Mouse (Mus musculus) erythroblast, adult 5-6 weeks (primary cell): ENCODE measurements around the gene Kcnk3. TPM values are rescaled to one million over a fixed set of nuclear protein-coding genes. Genes with fewer than 3 reads are reported as not detected.

Experiments
- ATAC-seq: replicated peaks from 2 replicates; pipeline ENCODE4 v1.8.0; 2016; ENCODE audit warnings: moderate number of reproducible peaks, mild to moderate bottlenecking, moderate TSS enrichment, inconsistent platforms; ENCODE audit not compliant: poor library complexity, low FRiP score, severe bottlenecking
- total RNA-seq, 2 experiments: library from RNA; stranded (forward) in 1 of 2; stranded (reverse) in 1 of 2; fragments of 150-400 nt in 1 of 2; fragments of 200-764, 138-1000 nt in 1 of 2; gene quantifications; 2 replicates each; pipeline versions ENCODE4 v1.2.3 to v1.2.4; 2015 to 2017; ENCODE audit warnings: low replicate concordance in 2 of 2

The Kcnk3 gene
- not detected in 2 replicates for total RNA-seq (2015; ENCODE audit: low replicate concordance)
- not detected in 2 replicates for total RNA-seq (2017; ENCODE audit: low replicate concordance)

DNA sequence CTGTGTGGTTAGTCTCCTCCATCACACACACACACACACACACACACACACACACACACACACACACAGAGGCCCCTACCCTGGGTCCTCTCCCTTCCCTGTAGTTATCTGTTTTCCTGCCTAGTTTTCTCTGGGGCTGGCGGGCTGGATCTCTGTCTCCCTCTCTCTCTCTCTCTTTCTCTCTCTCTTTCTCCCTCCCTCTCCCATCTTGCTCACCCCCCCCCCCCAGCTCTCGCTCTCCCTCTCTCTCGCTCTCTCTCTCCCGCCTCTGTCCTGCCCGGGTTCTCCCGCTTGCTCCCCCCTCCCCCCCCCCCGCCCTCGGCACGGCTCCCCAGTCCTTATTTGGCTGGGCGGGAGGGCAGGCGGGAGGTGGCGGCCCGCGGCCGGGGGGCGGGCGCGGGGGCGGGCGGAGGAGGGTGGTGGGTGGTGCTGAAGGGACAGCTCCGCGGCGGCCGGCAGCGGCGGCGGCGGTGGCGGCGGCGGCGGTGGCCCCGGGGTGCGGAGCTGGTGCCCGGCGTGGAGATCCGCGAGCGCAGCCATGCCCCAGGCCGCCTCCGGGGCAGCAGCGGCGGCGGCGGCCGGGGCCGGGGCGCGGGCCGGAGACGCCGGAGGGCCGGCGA lies at the start of gene Kcnk3:
Gene Kcnk3, plus strand, starts transcription at position 490 of the 620 bp plus-strand sequence.
- ATAC-seq, result no peak

DNA sequence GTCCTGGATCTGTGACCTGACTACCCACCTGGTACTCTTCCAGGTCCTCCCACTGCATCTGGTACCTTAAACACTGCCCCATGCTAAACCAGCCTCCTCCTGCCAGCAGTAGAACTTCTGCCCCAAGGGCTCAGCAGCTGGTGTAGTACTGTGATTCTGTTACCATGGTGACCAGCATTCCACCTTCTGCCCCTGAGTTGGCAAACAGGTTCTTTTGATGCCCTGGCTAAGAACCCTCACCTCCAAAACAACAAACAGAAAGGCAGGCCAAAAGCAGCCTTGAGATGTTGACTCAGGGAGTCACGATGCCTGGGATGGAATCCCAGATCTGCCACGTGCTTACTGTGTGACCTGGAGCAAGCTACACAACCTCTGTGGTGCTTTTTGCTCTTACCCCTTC lies 42.3 kb upstream of the Kcnk3 start, which contains the start of gene Cib4:
Gene Cib4, minus strand, starts transcription at position 139 of the 400 bp plus-strand sequence.
- no peak for ATAC-seq

DNA sequence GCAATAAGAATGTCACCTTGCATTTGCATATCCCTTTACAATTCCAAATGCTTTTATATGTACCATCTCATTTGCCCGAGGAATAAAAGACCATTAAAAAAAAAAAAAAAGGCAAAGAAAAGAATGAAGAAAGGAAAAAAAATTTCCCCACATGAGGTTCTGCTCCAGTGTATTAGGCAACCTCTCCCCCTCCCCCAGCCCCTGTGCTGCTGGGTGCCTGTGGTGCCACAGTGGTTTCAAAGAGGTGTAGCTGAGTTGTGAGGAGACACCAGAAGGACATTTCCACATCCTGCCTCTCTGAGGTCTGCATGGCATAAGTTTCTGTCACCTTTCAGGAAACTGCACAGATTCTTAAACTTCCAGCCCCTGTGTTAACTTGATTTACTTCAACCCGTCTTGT lies 39.3 kb upstream of the Kcnk3 start:
- no peak for ATAC-seq

DNA sequence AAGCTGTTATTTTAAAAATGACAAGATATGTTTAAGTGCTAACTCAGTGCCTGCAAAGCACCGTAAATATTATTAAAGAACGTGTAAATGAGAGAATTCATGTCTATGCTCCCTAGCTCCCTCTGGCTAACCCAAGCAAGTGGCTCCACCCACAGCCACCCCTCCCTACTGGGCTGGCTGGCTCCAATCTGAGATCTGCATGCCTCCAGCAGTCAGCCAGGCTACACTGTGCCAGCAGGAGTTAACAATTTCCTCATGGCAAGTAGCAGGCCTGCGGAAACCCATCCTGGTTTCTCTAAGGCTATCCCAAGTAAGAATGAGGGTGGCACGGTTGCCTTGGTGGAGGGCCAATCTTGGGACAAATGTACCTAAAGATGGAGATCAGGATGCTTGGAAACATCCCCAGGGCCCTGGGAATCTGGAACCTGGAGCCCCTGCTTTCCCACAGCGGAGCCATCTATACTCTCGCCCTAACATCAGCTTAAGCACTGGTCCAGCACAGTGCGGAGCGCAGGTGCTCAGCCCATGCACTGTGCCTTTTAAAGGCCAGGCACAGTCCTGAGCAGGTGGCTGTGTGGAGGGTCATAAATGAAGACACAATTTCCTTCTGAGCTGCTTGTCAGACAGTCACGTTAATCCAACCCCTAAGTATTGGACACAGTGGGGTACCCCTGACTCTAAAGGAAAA lies 37.5 kb upstream of the Kcnk3 start:
- ATAC-seq, result no peak

DNA sequence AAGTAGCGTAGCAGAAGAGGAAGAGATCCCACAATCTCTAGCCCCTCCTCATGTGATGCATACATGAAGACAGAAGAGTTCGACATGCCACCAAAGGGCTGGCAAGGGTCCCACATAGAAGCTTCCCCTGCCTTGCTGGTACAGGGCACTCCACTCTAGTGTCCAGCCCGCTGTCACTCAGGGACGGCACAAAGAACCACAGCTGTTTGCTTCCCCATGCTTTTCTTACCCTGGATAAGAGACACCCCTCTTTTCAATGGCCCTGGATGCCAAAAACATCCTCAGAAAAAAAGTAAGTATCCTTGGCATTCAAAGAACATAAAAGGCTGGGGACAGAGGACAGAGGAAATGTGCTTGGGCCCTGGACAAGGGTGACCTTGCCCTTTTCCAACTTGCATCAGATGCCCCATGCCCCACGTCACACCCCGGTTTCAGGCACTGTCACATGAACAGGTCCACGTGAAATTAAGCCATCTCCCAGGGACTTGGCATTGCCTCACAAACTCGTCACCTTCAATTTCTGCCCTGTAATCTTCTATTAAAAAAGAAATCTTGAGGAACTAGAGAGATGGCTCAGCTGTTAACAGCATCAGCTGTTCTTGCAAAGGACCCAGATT lies 36.8 kb upstream of the Kcnk3 start:
- no peak for ATAC-seq

DNA sequence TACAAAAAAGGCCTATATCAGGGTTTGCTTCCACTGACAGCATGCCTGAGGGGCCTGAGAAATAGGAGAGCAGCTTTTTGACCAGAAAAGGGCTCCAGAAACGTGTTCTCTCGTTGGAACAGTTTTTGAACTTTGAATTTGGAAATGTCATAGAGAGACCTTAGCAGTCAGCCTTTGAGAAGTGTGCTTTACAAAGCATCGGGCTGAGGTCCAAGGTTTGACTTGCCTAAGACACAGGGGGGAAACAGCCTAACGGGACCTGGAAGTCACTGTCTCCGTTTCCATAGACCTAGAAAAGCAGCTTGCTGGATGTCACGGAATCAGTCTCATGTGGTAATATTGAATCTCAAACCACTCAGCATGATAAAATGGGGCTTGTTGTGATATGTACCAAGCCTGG lies 36.0 kb upstream of the Kcnk3 start:
- no peak for ATAC-seq

DNA sequence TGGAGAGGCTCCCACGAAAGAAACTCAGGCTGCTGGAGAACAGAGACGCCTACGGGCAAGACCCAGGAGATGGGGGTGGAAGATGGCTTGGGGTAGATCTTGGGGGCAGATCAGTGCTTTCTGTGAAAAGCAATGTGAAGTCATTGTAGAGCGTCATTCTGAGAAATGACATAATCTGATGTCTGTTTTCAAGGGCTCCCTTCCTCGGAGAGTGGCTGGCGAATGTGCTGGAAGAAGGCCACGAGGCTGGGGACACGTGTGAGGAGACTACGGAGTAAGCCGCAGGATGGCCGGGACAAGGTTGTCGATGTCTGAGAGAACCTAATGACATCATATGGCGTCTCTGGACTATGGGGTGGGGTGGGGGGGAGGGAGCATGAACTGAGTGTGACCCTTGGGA lies 34.0 kb upstream of the Kcnk3 start:
- ATAC-seq, result no peak

DNA sequence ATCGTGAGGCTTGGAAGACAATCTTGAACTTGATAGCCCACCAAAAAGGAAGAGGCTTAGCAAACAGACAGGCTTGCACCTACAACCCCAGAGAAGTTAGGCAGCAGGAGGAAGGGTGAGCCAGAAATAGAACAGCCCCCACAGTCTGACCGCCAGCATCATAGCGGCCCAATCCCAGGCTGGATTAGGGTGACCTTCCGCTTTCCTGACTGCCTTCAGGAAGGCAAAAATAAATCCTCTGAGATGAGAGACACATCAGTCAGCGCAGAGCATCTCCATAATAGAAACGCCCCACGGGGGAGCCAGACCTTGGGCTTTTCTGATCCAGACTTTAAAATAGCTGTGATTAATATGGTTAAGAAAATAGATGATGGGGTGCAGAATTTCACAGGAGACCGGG lies 33.0 kb upstream of the Kcnk3 start:
- no peak for ATAC-seq

DNA sequence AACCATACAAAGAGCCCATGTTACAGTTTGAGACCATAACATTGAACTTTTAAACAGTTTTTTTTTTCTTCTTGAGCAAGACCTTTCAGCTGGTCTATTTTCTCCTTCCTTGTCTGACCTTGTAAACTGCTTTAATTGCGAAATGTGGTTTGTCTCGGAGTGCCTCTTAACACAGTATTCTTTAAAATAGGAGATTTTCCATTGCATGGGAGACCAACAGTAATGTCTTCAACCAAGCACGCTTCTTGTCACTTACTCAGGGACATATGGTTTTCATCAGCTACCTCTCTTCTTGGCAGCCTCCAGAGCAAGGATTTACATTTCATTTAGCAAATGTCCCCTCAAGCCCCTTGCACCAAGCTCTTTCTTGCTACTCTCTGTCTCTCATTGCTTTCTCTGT lies 31.7 kb upstream of the Kcnk3 start:
- no peak for ATAC-seq

DNA sequence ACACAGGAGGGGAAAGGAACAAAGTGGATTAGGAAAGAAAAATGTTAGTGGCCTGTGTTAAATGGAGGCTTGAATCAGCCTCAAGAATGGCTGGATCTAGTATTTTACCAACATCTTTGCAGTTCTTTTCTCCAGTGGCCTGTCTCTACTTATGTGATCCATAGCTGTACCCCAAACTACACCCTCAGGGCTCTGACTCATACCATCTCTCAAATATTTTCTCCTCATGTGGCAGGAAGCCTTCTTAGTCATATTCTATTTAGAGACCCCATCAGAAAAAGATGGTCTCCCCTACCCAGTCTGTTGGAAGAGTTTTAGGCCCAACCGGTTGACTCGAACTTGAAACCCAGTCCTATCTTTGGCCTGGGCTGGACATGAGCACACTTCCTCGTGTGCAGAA lies 28.5 kb upstream of the Kcnk3 start:
- ATAC-seq, result no peak

DNA sequence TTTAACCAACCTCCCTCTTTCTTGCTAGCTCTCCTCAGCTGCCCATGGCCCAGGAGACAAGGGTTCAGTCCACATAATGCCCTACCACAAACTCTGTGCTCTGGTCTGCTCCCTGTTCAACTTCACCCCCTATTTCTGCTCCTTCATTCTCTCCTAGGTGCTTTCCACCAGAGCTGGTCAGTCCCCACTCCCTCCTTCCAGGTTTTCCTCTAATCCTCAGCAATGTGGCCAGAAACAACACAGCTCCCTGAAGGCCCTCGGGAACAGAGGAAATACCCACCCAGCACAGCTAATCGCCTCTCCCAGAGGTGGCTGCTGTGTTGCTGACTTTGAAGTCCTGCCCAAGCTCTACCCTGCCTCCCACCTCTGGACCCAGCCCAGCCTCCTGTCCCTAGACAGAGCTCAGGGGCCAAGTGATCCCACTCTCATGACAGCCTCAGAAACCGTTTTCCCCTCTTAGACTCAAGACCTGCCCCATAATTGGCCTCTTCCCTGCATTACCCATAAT lies 27.9 kb upstream of the Kcnk3 start:
- ATAC-seq, result no peak

DNA sequence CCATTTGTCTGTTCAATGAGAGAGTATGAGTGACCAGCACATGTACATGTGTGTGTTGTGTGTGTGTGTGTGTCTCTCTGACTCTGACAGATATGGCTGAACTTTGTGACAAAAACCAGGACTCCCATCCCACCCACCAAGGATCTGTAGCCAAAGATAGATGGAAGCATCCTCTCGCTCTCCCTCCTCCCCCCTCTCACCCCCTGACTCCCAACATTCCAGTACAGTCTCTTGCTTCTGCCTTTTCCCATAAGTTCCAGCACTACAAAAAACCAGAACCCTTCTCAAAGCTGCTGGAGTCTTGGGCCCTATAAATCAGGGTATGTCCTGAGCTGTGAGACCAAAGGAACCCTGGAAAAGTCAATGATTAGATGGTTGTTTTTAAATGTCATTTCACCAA lies 19.5 kb upstream of the Kcnk3 start:
- ATAC-seq, result no peak

DNA sequence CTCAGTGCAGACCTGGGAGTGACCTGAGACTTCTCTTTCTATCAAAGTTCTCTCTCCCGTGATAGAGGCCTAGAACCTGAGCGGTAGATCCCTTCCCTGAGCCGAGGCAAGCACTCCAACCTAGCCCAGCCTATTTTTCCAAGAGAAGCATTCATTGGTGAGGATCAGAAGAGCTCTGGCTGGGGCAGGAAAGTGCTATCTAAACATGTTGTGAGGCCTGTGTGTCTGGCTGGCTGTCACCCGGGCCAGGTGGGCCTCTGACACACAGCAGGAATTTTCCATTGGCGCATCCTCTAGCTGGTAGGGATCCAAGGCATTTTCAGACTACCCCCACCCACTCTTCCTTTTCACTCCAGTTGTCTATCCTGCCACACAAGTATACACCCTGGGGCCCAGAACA lies 16.1 kb upstream of the Kcnk3 start:
- no peak for ATAC-seq

DNA sequence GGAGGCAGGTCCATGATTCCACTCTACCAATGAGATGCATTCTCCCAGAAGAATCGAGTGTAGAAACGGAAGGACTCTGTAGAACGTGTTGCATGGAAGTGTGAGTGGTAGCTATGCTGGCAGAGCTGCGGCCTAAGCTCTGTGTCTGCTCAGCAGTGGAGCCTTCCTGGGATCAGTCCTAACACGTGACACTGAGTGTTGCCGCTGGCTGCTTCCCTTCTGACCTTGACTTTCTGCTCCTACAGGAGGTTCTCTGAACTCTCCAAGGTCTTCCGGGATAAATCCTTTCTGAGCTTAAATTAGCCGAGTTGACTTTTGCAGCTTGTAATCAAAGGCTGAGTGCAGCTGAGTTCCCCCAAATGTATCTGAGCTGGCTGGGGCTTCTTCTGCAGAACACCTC lies 13.6 kb upstream of the Kcnk3 start:
- no peak for ATAC-seq

DNA sequence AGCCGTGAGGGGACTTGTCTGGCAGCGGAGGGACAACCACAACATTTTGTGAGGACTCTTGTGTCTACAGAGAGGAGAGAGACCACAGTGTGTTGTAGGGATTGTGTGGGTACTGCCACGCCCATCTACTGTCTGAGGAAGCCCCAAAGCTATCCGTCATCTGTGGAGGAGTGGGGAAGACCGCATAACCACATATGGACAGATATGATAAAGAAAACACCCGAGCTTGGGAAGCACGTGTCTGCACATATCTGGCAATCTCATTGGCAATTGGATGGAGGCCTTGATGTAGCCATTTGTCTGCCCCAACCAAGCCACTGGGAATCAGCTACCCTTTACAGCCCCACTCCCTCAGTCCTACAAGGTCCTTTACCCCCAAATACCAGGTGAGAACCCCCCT lies 11.7 kb upstream of the Kcnk3 start:
- ATAC-seq, result no peak

DNA sequence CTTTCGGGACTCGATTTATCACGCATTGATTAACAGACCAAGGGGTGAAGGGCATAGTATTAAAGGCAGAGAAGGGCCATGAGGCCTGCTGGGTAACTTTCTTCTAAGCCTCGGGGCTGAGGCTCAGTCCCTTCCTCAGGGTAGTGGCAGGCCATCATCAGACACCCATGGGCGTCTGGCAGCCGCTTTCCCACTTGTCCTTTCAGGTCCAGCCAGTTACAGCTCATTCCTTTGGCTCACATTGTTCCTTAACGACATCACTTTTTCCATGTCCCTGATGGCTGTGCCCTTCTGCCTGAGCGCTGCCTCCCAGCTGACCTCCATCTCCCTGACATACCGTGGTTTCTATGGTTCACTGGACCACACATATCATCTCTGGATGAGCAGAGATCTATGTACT lies 10.7 kb upstream of the Kcnk3 start:
- no peak for ATAC-seq

DNA sequence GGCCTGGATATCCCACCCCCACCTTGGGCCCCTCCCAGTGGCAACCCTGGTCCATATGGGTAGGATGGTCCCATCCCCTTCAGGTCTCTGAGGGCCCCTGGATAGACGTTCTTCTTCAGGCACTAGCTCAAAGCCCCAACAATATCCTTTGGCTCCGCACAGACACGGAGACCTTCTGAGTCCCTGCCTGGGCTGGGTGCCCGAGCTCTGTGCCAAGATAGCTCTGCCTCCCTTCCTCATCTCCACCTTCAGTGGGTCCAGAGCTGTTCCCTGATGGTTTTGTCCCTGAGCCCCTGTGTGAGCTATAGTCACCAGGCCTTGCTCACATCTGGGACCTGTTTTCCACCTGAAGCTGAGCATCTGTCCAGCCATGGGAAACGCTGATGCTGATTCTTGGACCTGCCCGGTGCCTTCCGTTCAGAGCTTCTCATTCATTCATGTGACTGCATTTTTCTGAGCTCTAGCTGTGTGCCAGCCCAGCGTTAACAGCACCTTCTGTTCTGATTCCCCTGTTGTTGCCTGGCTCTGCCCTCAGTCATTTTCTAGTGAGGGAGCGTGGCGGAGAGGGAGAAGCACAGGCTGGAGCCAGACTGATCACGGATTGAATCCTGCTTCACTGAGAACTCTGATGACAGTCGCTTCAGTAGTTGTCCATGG lies 10.2 kb upstream of the Kcnk3 start:
- ATAC-seq, result no peak

DNA sequence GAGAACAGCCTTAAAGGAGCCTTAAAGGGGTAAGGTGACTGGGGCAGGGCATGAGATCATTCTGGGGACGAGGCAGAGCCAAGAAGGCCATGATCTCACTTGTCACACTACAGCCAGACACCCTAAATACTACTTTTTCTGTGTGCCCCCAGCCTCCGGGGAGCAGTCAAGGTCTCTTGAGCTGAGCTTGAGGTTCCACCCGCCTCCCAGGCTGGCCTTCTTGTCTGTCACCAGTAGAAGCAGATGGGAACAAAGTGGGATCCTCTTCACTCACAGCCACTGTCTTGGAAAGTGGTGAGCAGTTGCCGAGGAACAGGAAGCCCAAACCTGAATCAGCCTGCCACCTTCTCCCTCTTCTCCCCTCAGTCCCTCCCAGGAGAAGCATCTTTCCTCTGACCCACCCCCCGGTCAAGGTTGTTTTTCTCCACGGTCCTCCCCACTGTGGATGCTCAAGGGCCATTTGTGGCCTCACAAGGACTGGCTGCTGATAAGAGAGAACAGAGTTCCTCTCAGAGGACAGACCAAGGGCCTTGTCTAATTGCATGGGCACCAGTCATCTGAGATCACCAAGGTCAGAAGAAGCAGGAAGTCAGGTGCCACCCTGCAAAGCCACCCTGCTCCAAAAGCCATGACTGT lies 9.4 kb upstream of the Kcnk3 start:
- ATAC-seq, result no peak

DNA sequence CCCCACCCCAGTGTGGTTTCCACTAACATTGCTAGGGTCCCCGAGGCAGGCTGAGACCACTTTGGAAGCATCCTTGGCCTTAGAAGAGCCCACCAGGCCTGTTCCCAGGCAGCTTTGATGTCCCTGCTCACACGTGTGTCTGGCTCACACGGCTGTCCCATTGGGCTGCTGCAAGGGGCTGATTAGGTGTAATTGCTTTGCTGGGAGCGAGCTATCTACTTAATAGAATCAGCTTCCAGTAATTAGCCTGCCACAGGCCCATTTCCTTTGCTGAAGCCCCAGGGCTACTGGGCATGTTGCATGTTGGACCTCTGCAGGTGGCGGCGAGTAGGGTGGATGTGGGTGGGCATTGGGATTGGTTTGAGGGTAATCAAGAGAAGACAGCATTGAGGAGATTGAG lies 7.2 kb upstream of the Kcnk3 start:
- ATAC-seq, result no peak

DNA sequence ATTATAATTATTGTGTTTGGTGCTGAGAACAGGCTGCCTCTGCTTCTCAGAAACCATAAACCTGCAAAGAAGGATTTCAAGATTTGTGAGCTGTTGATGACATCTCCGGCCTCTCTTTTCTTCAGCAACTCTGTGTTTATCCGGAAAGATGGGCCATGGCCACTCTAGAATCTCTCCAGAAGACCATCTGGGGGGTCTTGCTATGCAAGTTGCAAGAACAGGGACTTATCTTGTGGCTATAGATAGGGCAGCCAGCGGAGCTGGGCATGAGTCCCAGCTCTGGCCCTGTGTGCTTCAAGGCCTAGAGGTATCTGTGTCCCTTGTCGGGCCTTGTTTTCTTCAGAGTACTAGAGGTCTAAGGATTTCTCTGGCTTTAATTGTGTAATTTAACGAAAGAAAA lies 6.0 kb upstream of the Kcnk3 start:
- no peak for ATAC-seq
